Mouse (Mus musculus): ENCODE data around the gene Mat1a.

Gene Mat1a

GRCm38 (mm10) chr14:41140686-41141085, 35.9 kb downstream of the Mat1a start:
- no peak for DNase-seq (ENCODE audit: low spot score in 2 of 2)

- no peak for DNase-seq (ENCODE audit: low spot score in 2 of 2)
These were observed 41.2 kb downstream of the Mat1a start for GRCm38 (mm10) chr14:41146035-41146434.

DNA sequence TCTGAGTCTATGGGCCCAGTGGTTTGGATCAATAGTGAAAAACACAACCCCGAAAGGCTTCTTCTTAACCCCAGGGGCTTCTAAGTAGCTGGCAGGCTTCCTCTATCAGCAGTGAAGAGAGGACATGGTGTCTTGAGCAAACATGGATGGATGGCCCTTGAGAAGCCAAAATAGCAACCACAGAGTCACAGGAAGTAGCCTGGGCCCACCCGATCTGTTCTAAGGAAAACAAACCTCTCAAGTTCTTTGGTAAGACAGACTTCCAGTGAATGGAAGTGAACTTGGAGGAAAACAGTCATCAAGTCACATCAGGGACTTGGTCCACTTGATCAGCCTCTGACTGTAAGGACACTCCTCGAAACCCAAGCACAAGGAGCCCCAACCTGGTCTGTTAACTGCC, 42.1 kb downstream of the Mat1a start:
- no peak for DNase-seq (ENCODE audit: low spot score in 2 of 2)

DNA sequence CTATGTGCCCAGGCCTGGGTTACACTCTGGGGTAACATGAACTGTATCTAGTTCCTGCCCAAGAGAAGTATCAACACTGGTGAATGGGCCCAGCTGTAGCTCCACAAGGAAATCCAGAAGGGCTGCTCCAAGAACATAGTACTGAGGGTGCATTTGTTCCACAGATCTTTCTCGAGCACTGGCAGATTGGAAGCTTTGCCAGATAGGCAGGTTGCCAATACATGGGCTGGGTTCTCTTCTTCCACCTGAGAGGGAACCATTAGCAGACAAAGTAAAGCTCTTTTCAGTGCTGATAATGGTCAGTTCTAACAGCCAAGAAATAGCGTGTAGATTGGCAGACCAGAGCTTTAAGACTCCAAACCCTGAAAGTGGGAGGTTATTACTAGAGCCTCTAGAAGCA, 42.5 kb downstream of the Mat1a start:
- DNase-seq (ENCODE audit: low spot score in 2 of 2): no peak

DNA sequence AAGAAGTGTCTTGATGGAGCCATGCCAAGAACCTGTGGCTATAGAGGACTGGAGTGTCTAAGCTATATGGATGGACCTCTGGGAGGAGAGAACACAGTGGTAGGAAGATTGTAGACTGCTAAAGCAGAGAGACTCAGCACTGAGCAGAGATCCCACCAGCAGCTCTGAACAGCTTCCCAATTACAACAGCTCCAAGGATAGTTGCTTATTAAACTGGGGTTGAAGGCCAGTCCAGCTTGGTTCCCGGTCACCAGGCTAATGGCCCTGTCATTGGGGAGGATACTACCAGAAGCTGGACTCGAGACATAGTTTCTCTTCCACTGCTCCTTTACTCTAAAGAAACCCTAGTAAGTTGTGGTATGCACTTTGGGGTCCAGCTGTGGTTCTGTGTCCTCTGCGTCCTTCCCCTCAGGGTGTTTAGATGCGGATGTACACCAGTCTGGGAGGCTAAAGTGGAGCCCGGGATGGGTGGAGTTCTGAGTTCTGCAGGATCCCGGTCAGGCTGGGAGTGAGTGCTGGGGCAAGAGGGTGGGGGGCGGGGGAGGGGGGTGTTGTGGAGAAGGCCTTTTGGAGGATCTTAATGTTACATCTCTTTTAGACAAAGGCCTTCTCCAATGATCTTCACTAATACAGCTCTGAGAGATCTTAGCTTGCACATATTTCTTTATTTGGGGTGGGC, 46.5 kb downstream of the Mat1a start, which contains the start of gene Mbl1:
Gene Mbl1, plus strand, starts transcription at position 239 of the 679 bp plus-strand sequence.
- DNase-seq (ENCODE audit: low spot score in 2 of 2): no peak

GRCm38 (mm10) chr14:41160076-41160475, 55.2 kb downstream of the Mat1a start:
- no peak for DNase-seq (ENCODE audit: low spot score in 2 of 2)

- no peak for DNase-seq (ENCODE audit: low spot score in 2 of 2)
These were observed 55.9 kb downstream of the Mat1a start for GRCm38 (mm10) chr14:41160743-41161142.

GRCm38 (mm10) chr14:41162663-41163062, 57.8 kb downstream of the Mat1a start:
- no peak for DNase-seq (ENCODE audit: low spot score in 2 of 2)

DNA sequence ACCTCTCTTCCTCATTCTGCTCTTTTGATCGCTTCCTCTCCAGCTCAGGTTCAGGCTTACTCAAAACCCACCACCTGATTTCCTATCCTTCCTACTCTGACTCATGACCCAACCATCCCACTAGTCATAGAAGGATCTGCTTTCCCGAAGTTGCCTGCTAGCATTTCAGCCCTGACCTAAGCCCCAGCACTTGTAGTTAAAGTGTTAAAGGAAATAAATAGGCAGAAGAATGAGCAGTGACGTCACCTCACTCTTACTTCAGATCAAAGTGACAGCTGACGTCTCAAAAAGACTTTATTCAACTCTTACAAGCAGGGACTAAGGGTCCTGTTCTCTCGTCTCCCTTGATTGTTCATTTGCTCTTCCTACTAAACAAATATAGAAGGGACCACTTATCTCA, 62.4 kb downstream of the Mat1a start:
- no peak for DNase-seq (ENCODE audit: low spot score in 2 of 2)

DNA sequence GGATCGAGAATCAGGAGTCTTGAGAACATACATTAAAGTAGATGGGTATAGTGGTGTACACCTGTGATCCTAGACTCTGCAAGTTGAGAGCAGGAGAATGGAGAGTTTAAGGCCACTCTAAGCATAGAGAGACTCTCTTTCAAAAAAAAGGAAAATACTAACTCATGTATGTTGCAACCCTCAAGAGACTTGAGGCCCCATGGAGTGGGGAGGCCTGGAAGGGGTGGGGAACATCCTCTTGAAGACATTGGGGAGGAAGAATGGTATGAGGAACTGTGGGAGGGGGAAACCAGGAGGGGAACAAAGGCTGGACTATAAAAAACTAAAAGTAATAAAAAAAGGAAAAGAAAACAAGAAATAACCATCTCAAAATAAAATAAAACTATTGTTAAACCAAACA, 63.7 kb downstream of the Mat1a start:
- no peak for DNase-seq (ENCODE audit: low spot score in 2 of 2)

- no peak for DNase-seq (ENCODE audit: low spot score in 2 of 2)
These were observed 65.7 kb downstream of the Mat1a start for GRCm38 (mm10) chr14:41170514-41170913.

All from natural killer cell, adult 2 months (primary cell).